Comparison of ENCODE assay signal across 15 mouse cellular contexts in genomic region chr16:44601999-44602794, GRCm38 (mm10). TPM values are rescaled to one million over a fixed set of nuclear protein-coding genes. Genes with fewer than 3 reads are reported as not detected.
DNase-seq lines count a peak whose midpoint lies in the region; ATAC-seq lines count a peak whose summit lies in the region.
"Had no signal": no experiment of that assay in that cellular context is flagged by ENCODE, and none has a peak within 500 bp of the region (broad histone marks: within the 10 kb centered on the region; RNA-seq: fewer than 3 reads in every experiment).

No protein-coding gene starts in this region.

- no peaks in the 10 kb centered on the region for H3K9me3 ChIP-seq in hindbrain, embryonic 12.5 days (replicated peaks)
- H3K9me3 ChIP-seq in hindbrain, embryonic 16.5 days (ENCODE audit: control insufficient read depth, low read length) = no peaks in the 10 kb centered on the region
- H3K9me3 ChIP-seq in embryonic facial prominence, embryonic 10.5 days = no peaks in the 10 kb centered on the region
- H3K9me3 ChIP-seq: midbrain, embryonic 15.5 days; neural tube, embryonic 12.5 days; stomach, embryonic 15.5 days had no signal

- H3K27ac ChIP-seq in hindbrain, embryonic 12.5 days = peak overlapping the region; percentile 52; the same call in 1 of the 2 replicates
- no peak overlapping the region for H3K27ac ChIP-seq in hindbrain, embryonic 16.5 days (ENCODE audit: low read depth, low read length)
- H3K27ac ChIP-seq in embryonic facial prominence, embryonic 10.5 days (replicated peaks) = peak overlapping the region; percentile 76
- H3K27ac ChIP-seq: midbrain, embryonic 15.5 days; neural tube, embryonic 12.5 days; stomach, embryonic 15.5 days had no signal

- H3K4me3 ChIP-seq in hindbrain, embryonic 12.5 days = no peak overlapping the region
- no peak overlapping the region for H3K4me3 ChIP-seq in hindbrain, embryonic 16.5 days (ENCODE audit: low read length)
- no peak overlapping the region for H3K4me3 ChIP-seq in embryonic facial prominence, embryonic 10.5 days
- H3K4me3 ChIP-seq: midbrain, embryonic 15.5 days; neural tube, embryonic 12.5 days; stomach, embryonic 15.5 days had no signal

- WGBS in hindbrain, embryonic 12.5 days = 19% methylated on average over 8 of the region's 8 CpGs
- 28% methylated on average over 8 of the region's 8 CpGs for WGBS in hindbrain, embryonic 16.5 days
- 7% methylated on average over 8 of the region's 8 CpGs for WGBS in embryonic facial prominence, embryonic 10.5 days

- H3K4me1 ChIP-seq in hindbrain, embryonic 12.5 days = peaks cover 18% of the 10 kb centered on the region
- H3K4me1 ChIP-seq in hindbrain, embryonic 16.5 days (ENCODE audit: control insufficient read depth, insufficient read depth, low read depth, low read length) = no peaks in the 10 kb centered on the region
- H3K4me1 ChIP-seq in embryonic facial prominence, embryonic 10.5 days = peaks cover 38% of the 10 kb centered on the region

- H3K9ac ChIP-seq in hindbrain, embryonic 12.5 days = no peak overlapping the region
- no peak overlapping the region for H3K9ac ChIP-seq in hindbrain, embryonic 16.5 days (ENCODE audit: low read depth, low read length)
- H3K9ac ChIP-seq: midbrain, embryonic 15.5 days; neural tube, embryonic 12.5 days; stomach, embryonic 15.5 days had no signal

- H3K4me2 ChIP-seq in hindbrain, embryonic 12.5 days (replicated peaks) = no peak overlapping the region
- no peak overlapping the region for H3K4me2 ChIP-seq in hindbrain, embryonic 16.5 days (ENCODE audit: low read length)
- H3K4me2 ChIP-seq: midbrain, embryonic 15.5 days; neural tube, embryonic 12.5 days; stomach, embryonic 15.5 days had no signal

- H3K27me3 ChIP-seq in hindbrain, embryonic 12.5 days = no peaks in the 10 kb centered on the region
- no peaks in the 10 kb centered on the region for H3K27me3 ChIP-seq in hindbrain, embryonic 16.5 days (replicated peaks; ENCODE audit: control insufficient read depth, insufficient read depth, low read length)
- peaks cover 3% of the 10 kb centered on the region; the same call in 1 of the 2 replicates for H3K27me3 ChIP-seq in embryonic facial prominence, embryonic 10.5 days (replicated peaks; ENCODE audit: low read depth, poor library complexity, severe bottlenecking)
- H3K27me3 ChIP-seq: midbrain, embryonic 15.5 days; neural tube, embryonic 12.5 days; stomach, embryonic 15.5 days had no signal

- peak; percentile 58 for DNase-seq in embryonic facial prominence, embryonic 10.5 days (ENCODE audit: low spot score)
- peak; percentile 66 for DNase-seq in forelimb bud, embryonic 11.5 days (ENCODE audit: low read depth, low spot score)
- DNase-seq in urinary bladder, adult 18-20 months (ENCODE audit: low spot score in 2 of 2) = no peak
- DNase-seq in right cerebral cortex, postnatal 14 days = no peak
- no peak for DNase-seq in layer of hippocampus, postnatal 10 days (ENCODE audit: low spot score in 2 of 2)
- DNase-seq: cerebellum, postnatal 36 days; heart, postnatal 14 days; spleen, adult 18-20 months had no signal

- H3K36me3 ChIP-seq in hindbrain, embryonic 12.5 days = no peaks in the 10 kb centered on the region
- H3K36me3 ChIP-seq in hindbrain, embryonic 16.5 days (ENCODE audit: control insufficient read depth, insufficient read depth, low read length) = no peaks in the 10 kb centered on the region
- no peaks in the 10 kb centered on the region for H3K36me3 ChIP-seq in embryonic facial prominence, embryonic 10.5 days (replicated peaks)
- H3K36me3 ChIP-seq: midbrain, embryonic 15.5 days; neural tube, embryonic 12.5 days; stomach, embryonic 15.5 days had no signal

- no peak for ATAC-seq in hindbrain, embryonic 12.5 days (ENCODE audit: low FRiP score)
- no peak for ATAC-seq in hindbrain, embryonic 16.5 days
- ATAC-seq in megakaryocyte progenitor cell, adult 5-6 weeks (replicated peaks; ENCODE audit: poor library complexity) = peak; percentile 45
- ATAC-seq: inflammation-experienced regulatory T-cells, adult 6 months; midbrain, embryonic 15.5 days had no signal

RNA-seq across cellular contexts. Expression of gene Boc, which starts 43.5 kb away (rescaled TPM):
- 35.5 and 37.5 TPM in 2 replicates for polyA plus RNA-seq in hindbrain, embryonic 12.5 days (2016; fragmentation: Nextera tagmentation; extraction: Ambion mirVana)
- polyA plus RNA-seq in hindbrain, embryonic 16.5 days (2015; fragmentation: Nextera tagmentation; extraction: Ambion mirVana) = 12.1 and 16.4 TPM in 2 replicates
- 14.2 and 14.3 TPM in 2 replicates for polyA plus RNA-seq in embryonic facial prominence, embryonic 10.5 days (2016; fragmentation: Nextera tagmentation; extraction: Ambion mirVana)
- 0.07 and 0.17 TPM in 2 replicates for total RNA-seq in megakaryocyte progenitor cell, adult 5-6 weeks (2015)
- total RNA-seq in megakaryocyte progenitor cell, adult 5-6 weeks (2017) = 0.08 and 0.30 TPM in 2 replicates
- total RNA-seq in layer of hippocampus, postnatal 10 days (2021) = 10 to 100 TPM; 10.8 to 11.3 TPM

Comparison
In these comparisons a context has a peak if more than half of its experiments do, and no peak if none do; other contexts are left out.
1. DNase-seq: peak in embryonic facial prominence, embryonic 10.5 days (single experiment) and forelimb bud, embryonic 11.5 days (single experiment); none in urinary bladder, adult 18-20 months (0 of 2), right cerebral cortex, postnatal 14 days (single experiment) and layer of hippocampus, postnatal 10 days (0 of 2).